Mouse (Mus musculus) lung, embryonic 15.5 days (tissue): ENCODE measurements at regions not wholly inside any gene's neighbourhood (a gene's known extent, or its start where the extent isn't known, plus 50 kb on each side); places are given as distances from the start of the nearest gene placed in this dataset.

ENCODE experiments used
- ATAC-seq: fragments of 200-750 bp; cut with Nextera tagmentation; 2 replicates; pipeline ENCODE4 v1.8.0; 2017; ENCODE audit warnings: moderate number of reproducible peaks, borderline replicate concordance; ENCODE audit not compliant: low FRiP score, low TSS enrichment; ENCODE audit errors: extremely low read depth
- H3K27ac ChIP-seq: fragments of 300-500 bp; sonication (generic); 2 replicates; pipeline ENCODE4 v1.5.1; 2015; ENCODE audit warnings: moderate library complexity, mild to moderate bottlenecking, inconsistent platforms
- H3K27me3 ChIP-seq: fragments of 300-500 bp; sonication (generic); 2 replicates; pipeline ENCODE4 v1.6.1; 2015; ENCODE audit warnings: inconsistent platforms
- H3K36me3 ChIP-seq: fragments of 300-500 bp; sonication (generic); 2 replicates; pipeline ENCODE4 v1.6.1; 2015; ENCODE audit warnings: inconsistent platforms
- H3K4me1 ChIP-seq: fragments of 300-500 bp; sonication (generic); 2 replicates; pipeline ENCODE4 v1.6.1; 2015; ENCODE audit warnings: inconsistent platforms
- H3K4me2 ChIP-seq: fragments of 300-500 bp; sonication (generic); 2 replicates; pipeline ENCODE4 v1.6.1; 2015; ENCODE audit warnings: inconsistent platforms, mild to moderate bottlenecking, moderate library complexity
- H3K4me3 ChIP-seq: fragments of 300-500 bp; sonication (generic); 2 replicates; pipeline ENCODE4 v1.5.1; 2015; ENCODE audit warnings: mild to moderate bottlenecking, inconsistent platforms
- H3K9ac ChIP-seq: fragments of 300-500 bp; sonication (generic); 2 replicates; pipeline ENCODE4 v1.6.1; 2015; ENCODE audit warnings: inconsistent platforms
- H3K9me3 ChIP-seq: fragments of 300-500 bp; sonication (generic); 2 replicates; pipeline ENCODE4 v1.6.1; 2016; ENCODE audit warnings: inconsistent platforms
- WGBS: fragments of 180-500 bp; shearing (Covaris S2); methylation state at CpG from one replicate; pipeline ENCODE4 v1.1.7; 2015; 5-methylcytosine and 5-hydroxymethylcytosine counted together

DNA sequence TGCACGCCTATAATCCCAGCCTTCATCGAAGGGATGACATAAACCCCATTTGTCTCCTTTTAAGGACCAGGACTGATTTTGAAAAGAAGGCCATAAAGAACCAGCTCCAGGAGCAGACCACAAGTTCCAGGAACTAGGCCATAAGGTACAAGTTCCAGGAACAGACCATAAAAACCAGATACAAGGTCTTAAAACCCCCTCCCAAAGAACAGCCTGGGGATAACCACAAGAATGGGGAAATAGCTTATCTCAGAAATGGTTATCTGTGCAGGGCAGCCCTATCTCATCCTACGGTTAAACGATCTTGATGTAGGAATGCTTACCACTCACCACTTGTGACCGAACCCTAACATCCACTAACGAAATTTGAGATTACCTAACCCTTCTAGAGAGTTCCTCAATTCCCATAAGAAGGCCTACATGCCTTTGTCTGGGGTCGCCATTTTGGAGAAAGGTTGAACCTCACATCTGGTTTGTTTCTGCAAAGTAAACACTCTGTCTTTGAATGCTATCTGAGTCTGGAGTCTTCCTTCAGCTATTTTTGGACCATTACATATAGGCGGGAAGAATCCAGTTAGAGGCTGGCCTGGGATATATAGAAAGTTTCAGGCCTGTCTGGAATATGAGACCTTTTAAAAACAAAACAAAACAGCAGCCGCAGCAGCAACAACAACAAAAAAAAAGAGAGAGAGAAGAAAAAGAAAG, 103.5 kb upstream of the Fut8 start:
- Histone ChIP-seq H3K27ac (no peak overlapping the region), H3K4me1 (peaks cover 11% of the 10 kb centered on the region; the same call in 1 of the 2 replicates), H3K4me3 (no peak overlapping the region), H3K4me2 (no peak overlapping the region), H3K36me3 (no peaks in the 10 kb centered on the region), H3K9me3 (no peaks in the 10 kb centered on the region), H3K27me3 (no peaks in the 10 kb centered on the region), H3K9ac (no peak overlapping the region)
- 59% methylated on average over 9 of the region's 9 CpGs for WGBS
- ATAC-seq = no peak

DNA sequence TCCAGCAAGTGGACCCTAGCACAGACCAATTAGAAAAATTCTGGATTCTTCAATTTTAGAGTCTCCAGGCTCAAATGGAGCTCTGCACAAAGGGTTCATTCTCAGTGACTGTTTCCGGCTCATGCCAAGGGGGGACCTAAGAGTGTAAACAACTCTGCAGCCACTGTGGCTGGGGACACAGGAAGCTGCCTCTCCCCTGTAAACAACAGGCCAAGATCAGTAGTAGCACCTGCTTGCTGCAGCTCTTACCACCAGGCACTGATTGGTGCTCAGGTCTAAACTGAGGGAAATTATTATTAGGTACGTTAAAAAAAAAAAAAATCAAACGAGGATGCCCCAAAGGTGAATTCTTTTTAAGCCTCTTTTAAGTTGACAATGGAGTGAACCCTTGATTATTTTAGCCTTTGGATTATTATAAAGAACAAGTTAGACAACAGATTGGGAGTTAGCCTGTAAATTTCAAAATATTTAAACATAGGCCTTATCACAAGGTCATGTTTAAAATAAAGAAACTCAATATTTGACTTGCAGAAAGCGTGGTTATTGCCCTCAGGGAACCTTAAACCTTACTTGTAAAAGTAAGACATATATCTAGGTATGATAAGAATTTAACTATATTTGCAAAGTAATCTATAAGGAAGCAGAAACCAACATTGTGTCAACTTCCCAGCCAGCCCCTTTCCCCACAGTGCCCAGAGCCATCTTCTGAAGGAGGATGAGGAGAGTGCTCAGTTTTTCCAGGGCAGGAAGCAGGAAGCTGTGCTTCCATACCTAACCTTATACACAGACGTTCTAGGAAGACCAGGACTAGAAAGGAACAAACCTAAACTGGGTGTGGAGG, 104.2 kb upstream of the Fut8 start:
- H3K27ac ChIP-seq = no peak overlapping the region
- H3K9me3 ChIP-seq = no peaks in the 10 kb centered on the region
- WGBS = 42% methylated on average over 5 of the region's 5 CpGs
- H3K36me3 ChIP-seq = no peaks in the 10 kb centered on the region
- H3K4me1 ChIP-seq = peaks cover 11% of the 10 kb centered on the region; the same call in 1 of the 2 replicates
- H3K9ac ChIP-seq = no peak overlapping the region
- H3K4me2 ChIP-seq = no peak overlapping the region
- no peak for ATAC-seq
- no peak overlapping the region for H3K4me3 ChIP-seq
- no peaks in the 10 kb centered on the region for H3K27me3 ChIP-seq

DNA sequence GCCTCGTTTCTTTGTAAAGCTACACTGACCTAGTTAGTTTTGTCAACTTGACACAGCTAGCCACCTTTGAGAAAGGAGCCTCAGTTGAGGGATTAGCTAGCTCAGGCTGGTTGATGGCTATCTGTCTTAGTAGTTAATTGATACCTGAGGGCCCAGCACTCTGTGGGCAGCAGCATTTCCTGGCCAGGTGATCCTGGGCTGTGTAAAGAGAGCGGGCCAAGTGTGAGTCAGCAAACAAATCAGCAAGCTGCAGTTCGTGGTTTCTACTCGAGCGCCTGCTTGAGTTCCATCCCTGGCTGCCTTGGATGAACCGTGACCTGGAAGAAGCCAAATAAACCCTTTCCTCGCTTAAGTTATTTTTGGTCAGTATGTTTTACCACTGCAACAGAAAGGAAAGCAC, 106.6 kb upstream of the Fut8 start:
- H3K4me1 ChIP-seq = peaks cover 11% of the 10 kb centered on the region; the same call in 1 of the 2 replicates
- H3K36me3 ChIP-seq = no peaks in the 10 kb centered on the region
- WGBS = 47% methylated on average over 7 of the region's 7 CpGs

DNA sequence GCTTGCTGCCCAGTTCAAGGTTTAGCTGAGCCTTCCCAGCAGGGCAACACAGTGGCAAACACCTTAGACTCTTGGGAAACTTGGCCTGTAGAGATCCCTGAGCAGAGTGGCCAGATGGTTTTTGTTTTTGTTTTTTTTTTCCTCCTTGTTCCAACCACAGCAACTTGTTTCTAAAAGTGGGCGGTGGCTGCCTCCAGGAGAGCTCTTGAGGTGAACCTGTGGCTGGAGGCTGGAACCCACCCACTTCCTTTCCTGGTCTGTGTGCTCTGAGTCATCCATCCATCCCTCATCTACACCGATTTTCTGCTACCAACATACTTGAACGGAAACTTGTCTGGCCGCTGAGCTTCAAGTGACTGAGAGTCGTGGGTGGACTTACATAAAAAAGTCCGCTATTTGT, 107.4 kb upstream of the Fut8 start:
- H3K9me3 ChIP-seq = no peaks in the 10 kb centered on the region
- H3K36me3 ChIP-seq = no peaks in the 10 kb centered on the region
- WGBS = 47% methylated on average over 6 of the region's 6 CpGs
- H3K27me3 ChIP-seq = no peaks in the 10 kb centered on the region
- no peak overlapping the region for H3K4me2 ChIP-seq
- no peak overlapping the region for H3K4me3 ChIP-seq
- H3K4me1 ChIP-seq = peaks cover 11% of the 10 kb centered on the region; the same call in 1 of the 2 replicates
- H3K27ac ChIP-seq = no peak overlapping the region
- ATAC-seq = no peak
- no peak overlapping the region for H3K9ac ChIP-seq

More for the DNA sequence above, 106.6 kb upstream of the Fut8 start:
- Histone ChIP-seq H3K4me3 (no peak overlapping the region), H3K9me3 (no peaks in the 10 kb centered on the region), H3K27me3 (no peaks in the 10 kb centered on the region), H3K4me2 (no peak overlapping the region), H3K27ac (no peak overlapping the region), H3K9ac (no peak overlapping the region)
- no peak for ATAC-seq

DNA sequence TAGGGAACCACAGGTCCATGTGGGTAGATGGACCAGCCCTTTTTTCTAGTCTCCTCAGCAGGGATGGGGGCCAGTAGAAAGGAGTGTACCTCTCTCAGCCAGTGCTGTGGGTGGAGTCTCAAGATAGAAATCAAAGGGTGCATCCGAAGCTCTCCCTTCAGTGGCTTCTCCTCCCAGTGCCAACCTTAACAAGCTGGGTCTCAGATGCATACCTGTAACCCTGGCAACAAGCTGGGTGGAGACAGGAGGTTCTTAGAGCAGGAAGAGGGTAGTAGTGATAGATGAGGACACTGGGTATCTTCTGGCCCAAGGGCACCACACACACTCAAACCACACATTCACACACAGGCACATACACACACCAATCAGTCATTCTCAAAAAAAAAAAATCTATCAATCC, 113.7 kb upstream of the Fut8 start:
- Histone ChIP-seq H3K9ac (no peak overlapping the region), H3K9me3 (no peaks in the 10 kb centered on the region), H3K27me3 (no peaks in the 10 kb centered on the region), H3K4me1 (no peaks in the 10 kb centered on the region), H3K4me3 (no peak overlapping the region), H3K36me3 (no peaks in the 10 kb centered on the region), H3K27ac (no peak overlapping the region), H3K4me2 (no peak overlapping the region)
- ATAC-seq = no peak
- 40% methylated on average over 1 of the region's 1 CpGs for WGBS

DNA sequence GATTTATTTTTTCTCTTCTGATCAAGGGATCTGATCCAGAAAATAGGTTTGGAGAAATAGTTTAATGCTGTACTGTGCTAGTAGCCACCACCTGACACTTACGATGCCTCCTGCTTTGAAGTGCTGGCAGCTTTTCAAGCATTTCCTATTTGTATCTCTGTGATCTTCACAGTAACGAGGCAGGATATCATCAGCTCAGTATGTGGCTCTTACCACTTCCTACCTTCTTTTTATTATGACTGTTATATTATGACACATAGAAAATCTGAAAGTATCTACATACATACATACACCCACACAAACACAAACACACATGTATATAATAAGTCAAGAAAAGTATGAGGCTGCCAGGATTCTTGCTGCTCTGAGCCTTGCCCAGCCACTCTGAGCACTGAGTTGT, 124.4 kb upstream of the Fut8 start:
- Histone ChIP-seq H3K27ac (no peak overlapping the region), H3K4me2 (no peak overlapping the region), H3K9me3 (no peaks in the 10 kb centered on the region), H3K4me3 (no peak overlapping the region), H3K36me3 (no peaks in the 10 kb centered on the region), H3K4me1 (no peaks in the 10 kb centered on the region), H3K9ac (no peak overlapping the region), H3K27me3 (no peaks in the 10 kb centered on the region)
- ATAC-seq = no peak
- 58% methylated on average over 2 of the region's 2 CpGs for WGBS

DNA sequence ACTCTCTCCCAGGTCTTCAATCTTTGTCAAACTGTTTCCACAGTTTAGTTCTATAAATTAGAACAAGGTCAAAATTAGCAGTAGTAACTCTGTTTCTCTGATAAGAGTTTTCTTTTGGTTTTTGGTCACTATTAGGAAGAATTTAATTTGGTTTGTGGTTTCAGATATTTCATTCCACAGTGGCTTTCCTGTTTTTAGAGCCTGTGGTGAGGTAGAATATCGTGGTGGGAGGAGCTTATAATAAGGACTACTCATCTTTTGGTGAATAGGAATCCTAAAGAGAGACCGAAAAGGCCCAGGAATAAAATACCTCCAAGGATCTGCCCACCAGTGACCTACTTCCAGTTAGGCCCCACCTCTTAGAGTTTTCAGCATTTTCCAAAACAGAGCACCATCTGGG, 125.8 kb upstream of the Fut8 start:
- Histone ChIP-seq H3K36me3 (no peaks in the 10 kb centered on the region), H3K27ac (no peak overlapping the region), H3K4me3 (no peak overlapping the region), H3K4me1 (no peaks in the 10 kb centered on the region), H3K4me2 (no peak overlapping the region), H3K9me3 (no peaks in the 10 kb centered on the region), H3K27me3 (no peaks in the 10 kb centered on the region), H3K9ac (no peak overlapping the region)
- 68% methylated on average over 2 of the region's 2 CpGs for WGBS
- no peak for ATAC-seq

DNA sequence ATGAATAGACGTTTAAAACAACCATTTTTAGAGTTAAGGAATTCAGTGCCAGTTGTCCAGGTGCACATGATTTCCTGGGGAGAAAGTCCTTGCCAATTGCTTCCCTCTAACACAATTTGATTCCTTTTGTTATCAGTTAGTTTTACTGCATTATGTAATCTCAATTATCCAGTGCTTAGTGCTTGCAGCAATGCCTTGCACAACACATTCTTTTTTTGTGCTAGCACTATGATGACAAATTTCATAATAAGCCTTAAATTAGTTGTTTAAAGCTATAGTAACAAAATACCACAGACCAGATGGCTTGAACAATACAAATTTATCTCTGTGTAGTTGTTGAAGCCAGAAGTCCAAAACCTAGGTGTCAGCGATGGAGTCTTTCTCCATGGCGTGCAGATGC, 130.7 kb upstream of the Fut8 start:
- H3K4me3 ChIP-seq = no peak overlapping the region
- no peaks in the 10 kb centered on the region for H3K27me3 ChIP-seq
- H3K4me1 ChIP-seq = no peaks in the 10 kb centered on the region
- no peak overlapping the region for H3K9ac ChIP-seq
- H3K36me3 ChIP-seq = no peaks in the 10 kb centered on the region
- WGBS = 71% methylated on average over 3 of the region's 3 CpGs
- H3K9me3 ChIP-seq = no peaks in the 10 kb centered on the region
- H3K27ac ChIP-seq = no peak overlapping the region
- H3K4me2 ChIP-seq = no peak overlapping the region
- no peak for ATAC-seq

DNA sequence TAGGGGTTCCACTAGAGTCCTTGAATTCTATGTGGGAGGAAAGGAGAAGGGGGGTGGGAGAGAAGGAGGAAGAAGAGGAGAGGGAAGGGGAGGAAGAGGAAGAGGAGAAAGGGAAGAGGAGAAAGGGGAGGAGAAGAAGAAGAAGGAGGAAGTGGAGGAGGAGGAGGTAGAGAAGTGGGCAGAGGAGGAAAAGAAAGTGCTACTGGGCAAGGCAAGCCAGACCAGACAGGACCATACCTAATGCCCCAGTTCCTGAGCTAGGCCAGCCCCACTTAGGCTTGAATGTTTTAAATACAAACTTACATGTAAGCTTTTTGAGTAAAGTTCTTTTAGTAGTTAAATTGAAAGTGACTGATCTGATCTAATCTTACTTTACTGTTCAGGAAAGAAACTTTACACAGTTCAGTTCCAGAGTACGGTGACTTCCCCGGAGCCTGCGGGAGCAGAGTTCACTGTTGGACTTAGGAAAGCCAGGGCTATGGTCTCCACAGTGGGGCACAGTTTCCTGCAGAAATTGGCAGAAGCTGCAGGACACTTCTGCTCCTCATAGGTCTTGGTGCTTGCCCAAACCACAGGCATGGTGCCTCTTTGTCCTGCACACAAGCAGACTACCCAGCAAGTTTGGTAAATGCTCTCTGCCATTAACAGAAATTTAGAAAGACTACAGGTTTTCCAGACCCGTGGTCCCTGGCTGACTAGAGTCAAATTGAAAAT, 131.9 kb upstream of the Fut8 start:
- no peak overlapping the region for H3K9ac ChIP-seq
- no peak for ATAC-seq
- no peak overlapping the region for H3K4me2 ChIP-seq
- no peak overlapping the region for H3K4me3 ChIP-seq
- H3K27ac ChIP-seq = no peak overlapping the region
- WGBS = 69% methylated on average over 4 of the region's 4 CpGs
- no peaks in the 10 kb centered on the region for H3K4me1 ChIP-seq
- no peaks in the 10 kb centered on the region for H3K27me3 ChIP-seq
- no peaks in the 10 kb centered on the region for H3K36me3 ChIP-seq
- no peaks in the 10 kb centered on the region for H3K9me3 ChIP-seq

DNA sequence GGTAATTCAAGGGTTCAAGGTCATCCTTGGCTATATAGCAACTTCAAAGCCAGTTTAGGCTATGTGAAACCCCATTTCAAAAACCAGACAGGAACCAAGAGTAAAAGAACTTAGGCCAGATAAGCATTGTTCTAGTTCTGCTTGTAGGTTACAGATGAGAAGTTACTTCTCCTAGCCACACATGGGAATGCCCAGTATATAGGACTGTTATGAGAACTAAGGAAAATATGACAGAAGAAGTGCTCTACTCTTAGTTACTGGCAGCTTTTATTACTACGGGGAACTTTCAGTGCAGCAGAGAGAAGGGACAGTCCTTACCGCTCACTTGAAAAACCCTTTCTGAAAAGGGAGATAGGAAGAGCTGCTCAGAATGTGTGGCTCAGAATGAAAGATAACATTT, 137.4 kb upstream of the Fut8 start:
- no peaks in the 10 kb centered on the region for H3K27me3 ChIP-seq
- H3K36me3 ChIP-seq = no peaks in the 10 kb centered on the region
- no peak for ATAC-seq
- H3K9ac ChIP-seq = no peak overlapping the region
- 92% methylated on average over 2 of the region's 2 CpGs for WGBS
- H3K9me3 ChIP-seq = no peaks in the 10 kb centered on the region
- no peak overlapping the region for H3K27ac ChIP-seq
- no peak overlapping the region for H3K4me3 ChIP-seq
- H3K4me1 ChIP-seq = no peaks in the 10 kb centered on the region
- no peak overlapping the region for H3K4me2 ChIP-seq

DNA sequence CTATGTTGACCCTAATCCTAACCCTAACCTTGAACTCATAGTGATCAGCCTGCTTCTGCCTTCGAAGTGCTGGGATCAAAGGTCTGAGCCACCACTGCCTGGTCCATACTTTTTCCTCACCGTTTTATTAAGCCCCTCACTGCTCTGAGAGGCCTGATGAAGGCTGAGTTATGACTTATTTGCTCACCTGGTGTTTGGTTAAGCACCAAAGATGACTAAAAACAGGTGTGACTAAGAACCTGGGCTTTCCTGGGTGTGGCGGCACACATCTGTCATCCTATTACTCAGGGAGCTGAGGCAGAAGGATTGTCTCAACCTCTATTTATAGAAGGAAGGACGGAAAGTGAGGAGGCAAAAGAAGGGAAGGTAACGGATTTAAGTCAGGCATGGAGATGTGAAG, 137.5 kb upstream of the Max start:
- H3K4me3 ChIP-seq = no peak overlapping the region
- H3K27me3 ChIP-seq = no peaks in the 10 kb centered on the region
- no peak for ATAC-seq
- H3K36me3 ChIP-seq = no peaks in the 10 kb centered on the region
- H3K9ac ChIP-seq = no peak overlapping the region
- H3K4me2 ChIP-seq = no peak overlapping the region
- H3K9me3 ChIP-seq = no peaks in the 10 kb centered on the region
- no peak overlapping the region for H3K27ac ChIP-seq
- H3K4me1 ChIP-seq = no peaks in the 10 kb centered on the region
- WGBS = 74% methylated on average over 5 of the region's 5 CpGs

DNA sequence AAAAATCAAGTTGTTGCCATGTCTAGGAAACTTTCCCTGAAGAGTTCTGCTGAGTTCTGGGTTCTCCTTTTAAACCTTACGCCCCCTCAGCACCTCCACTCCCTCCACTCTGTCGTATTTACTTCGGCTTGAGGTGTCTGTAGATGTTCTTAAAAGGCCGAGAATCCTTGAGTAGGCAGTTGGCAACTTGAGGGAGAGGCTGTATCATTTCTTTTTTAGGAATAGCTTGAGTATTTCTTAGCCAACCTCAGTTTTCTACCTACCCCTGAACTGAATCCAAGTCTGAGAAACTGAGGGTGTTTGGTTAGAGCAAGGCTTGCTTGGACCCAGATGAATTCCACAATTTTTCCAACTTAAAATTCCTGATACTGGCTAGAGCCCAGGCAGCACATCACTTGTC, 136.8 kb upstream of the Max start:
- no peak for ATAC-seq
- no peaks in the 10 kb centered on the region for H3K27me3 ChIP-seq
- H3K4me2 ChIP-seq = no peak overlapping the region
- no peak overlapping the region for H3K4me3 ChIP-seq
- no peaks in the 10 kb centered on the region for H3K4me1 ChIP-seq
- no peak overlapping the region for H3K9ac ChIP-seq
- H3K36me3 ChIP-seq = no peaks in the 10 kb centered on the region
- WGBS = 81% methylated on average over 4 of the region's 4 CpGs
- H3K9me3 ChIP-seq = no peaks in the 10 kb centered on the region
- H3K27ac ChIP-seq = no peak overlapping the region
